Mouse (Mus musculus) liver, embryonic 13.5 days (tissue): ENCODE measurements around the gene Dtx2. TPM values are rescaled to one million over a fixed set of nuclear protein-coding genes. Genes with fewer than 3 reads are reported as not detected.

Experiments used
- ATAC-seq: fragments of 200-750 bp; cut with Nextera tagmentation; 2 replicates; pipeline ENCODE4 v1.8.0; 2017; ENCODE audit warnings: low read depth, mild to moderate bottlenecking, moderate number of reproducible peaks, moderate library complexity
- DNase-seq: peaks from one replicate; pipeline ENCODE4 v3.0.0; 2022
- H3K27ac ChIP-seq: fragments of 300-500 bp; sonication (generic); 2 replicates; pipeline ENCODE4 v1.5.1; 2015; ENCODE audit warnings: moderate library complexity, mild to moderate bottlenecking, inconsistent platforms
- H3K27me3 ChIP-seq: fragments of 300-500 bp; sonication (generic); 2 replicates; pipeline ENCODE4 v1.6.1; 2015; ENCODE audit warnings: mild to moderate bottlenecking, inconsistent platforms
- H3K36me3 ChIP-seq: fragments of 300-500 bp; sonication (generic); 2 replicates; pipeline ENCODE4 v1.6.1; 2015; ENCODE audit warnings: mild to moderate bottlenecking, inconsistent platforms
- H3K4me1 ChIP-seq: fragments of 300-500 bp; sonication (generic); replicated peaks from 2 replicates; pipeline ENCODE4 v1.6.1; 2015; ENCODE audit warnings: inconsistent platforms
- H3K4me2 ChIP-seq: fragments of 300-500 bp; sonication (generic); 2 replicates; pipeline ENCODE4 v1.6.1; 2015; ENCODE audit warnings: inconsistent platforms, mild to moderate bottlenecking, moderate library complexity
- H3K4me3 ChIP-seq: fragments of 300-500 bp; sonication (generic); replicated peaks from 2 replicates; pipeline ENCODE4 v1.5.1; 2015; ENCODE audit warnings: mild to moderate bottlenecking, inconsistent platforms
- H3K9ac ChIP-seq: fragments of 300-500 bp; sonication (generic); 2 replicates; pipeline ENCODE4 v1.6.1; 2015; ENCODE audit warnings: mild to moderate bottlenecking, inconsistent platforms
- H3K9me3 ChIP-seq: fragments of 300-500 bp; sonication (generic); replicated peaks from 2 replicates; pipeline ENCODE4 v1.6.1; 2016; ENCODE audit warnings: inconsistent platforms
- WGBS: fragments of 180-500 bp; shearing (Covaris S2); methylation state at CpG from one replicate; pipeline ENCODE4 v1.1.7; 2015; ENCODE audit not compliant: insufficient replicate concordance; 5-methylcytosine and 5-hydroxymethylcytosine counted together
- polyA plus RNA-seq: library from polyadenylated mRNA; unstranded; fragments of >200 nt; fragmentation: Nextera tagmentation; extraction: Ambion mirVana; gene quantifications from 2 replicates; pipeline ENCODE4 v1.2.1, GENCODE M21; 2015

The Dtx2 gene
- polyA plus RNA-seq, 1 experiment from 2014 or later = 7.0 TPM

DNA sequence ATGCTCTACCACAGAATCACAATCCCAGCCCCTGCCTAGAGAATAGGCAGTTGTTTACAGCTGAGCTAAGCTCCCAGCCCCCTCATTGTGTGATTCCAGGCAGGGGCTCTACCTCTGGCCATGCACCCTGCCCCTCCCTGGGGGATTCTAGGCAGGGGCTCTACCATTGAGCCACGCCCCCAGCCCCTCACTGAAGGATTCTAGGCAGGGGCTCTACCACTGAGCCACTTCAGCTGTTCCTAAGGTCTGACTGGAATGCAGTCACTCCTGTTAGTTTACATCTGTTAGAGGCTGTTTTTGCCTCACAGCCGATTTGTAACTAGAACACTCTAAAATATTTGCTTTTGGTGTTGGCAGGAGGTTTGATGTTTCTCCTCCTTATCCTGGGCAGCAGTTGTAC lies 7.7 kb downstream of the Dtx2 start:
- no peak overlapping the region for H3K4me2 ChIP-seq
- H3K9me3 ChIP-seq = no peaks in the 10 kb centered on the region
- no peak overlapping the region for H3K4me3 ChIP-seq
- ATAC-seq (no peak), DNase-seq (no peak)
- 48% methylated on average over 2 of the region's 2 CpGs for WGBS
- H3K36me3 ChIP-seq = peaks cover 28% of the 10 kb centered on the region
- H3K27ac ChIP-seq = no peak overlapping the region
- no peak overlapping the region for H3K9ac ChIP-seq
- no peaks in the 10 kb centered on the region for H3K27me3 ChIP-seq
- peaks cover 6% of the 10 kb centered on the region; the same call in 1 of the 2 replicates for H3K4me1 ChIP-seq

DNA sequence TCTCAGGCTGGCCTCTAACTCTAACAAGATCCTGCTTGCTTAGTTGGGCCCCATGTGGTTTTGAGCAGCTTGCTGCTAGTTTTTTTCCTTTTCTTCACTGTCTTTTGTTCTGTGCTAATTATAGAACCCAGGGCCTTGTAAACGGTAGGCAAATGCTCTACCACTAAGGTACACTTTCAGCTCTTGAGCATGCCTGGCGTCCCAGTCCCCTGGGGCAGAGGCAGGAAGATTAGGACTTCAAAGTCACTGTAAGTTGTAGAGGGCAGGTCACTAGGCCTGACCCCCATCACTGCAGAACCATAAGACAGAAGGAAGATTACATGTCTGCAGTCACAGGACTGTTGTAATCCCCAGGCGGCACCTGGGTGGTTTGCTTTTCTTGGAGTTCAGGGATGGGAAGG lies 8.2 kb downstream of the Dtx2 start:
- H3K9ac ChIP-seq = no peak overlapping the region
- DNase-seq (no peak), ATAC-seq (no peak)
- H3K4me2 ChIP-seq = no peak overlapping the region
- no peak overlapping the region for H3K27ac ChIP-seq
- H3K4me1 ChIP-seq = peaks cover 6% of the 10 kb centered on the region; the same call in 1 of the 2 replicates
- H3K36me3 ChIP-seq = peaks cover 26% of the 10 kb centered on the region
- no peaks in the 10 kb centered on the region for H3K27me3 ChIP-seq
- 38% methylated on average over 3 of the region's 3 CpGs for WGBS
- H3K9me3 ChIP-seq = no peaks in the 10 kb centered on the region
- H3K4me3 ChIP-seq = no peak overlapping the region

DNA sequence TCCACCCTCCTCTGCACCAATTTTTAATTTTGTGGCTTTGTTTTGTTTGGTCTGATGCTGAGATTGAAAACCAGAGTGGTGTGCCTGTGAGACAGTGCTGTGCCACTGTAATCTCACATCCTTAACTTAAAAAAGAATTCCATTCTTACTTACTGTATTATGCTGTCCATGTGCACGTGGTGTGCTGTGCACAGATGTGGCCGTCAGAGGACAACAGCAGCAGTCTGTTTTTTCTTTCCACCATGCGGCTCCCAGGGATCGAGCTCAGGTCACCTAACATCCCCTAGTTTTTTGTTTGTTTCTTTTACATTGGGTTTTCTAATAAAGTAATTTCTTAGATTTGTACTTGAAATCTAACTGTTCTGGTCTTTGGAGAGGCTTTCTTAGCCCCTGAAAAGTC lies 9.9 kb downstream of the Dtx2 start:
- Histone ChIP-seq H3K9ac (no peak overlapping the region), H3K27me3 (no peaks in the 10 kb centered on the region), H3K4me3 (no peak overlapping the region), H3K9me3 (no peaks in the 10 kb centered on the region), H3K4me2 (no peak overlapping the region), H3K36me3 (peaks cover 9% of the 10 kb centered on the region), H3K4me1 (peaks cover 6% of the 10 kb centered on the region; the same call in 1 of the 2 replicates), H3K27ac (no peak overlapping the region)
- 70% methylated on average over 4 of the region's 4 CpGs for WGBS
- ATAC-seq = no peak
- no peak for DNase-seq

DNA sequence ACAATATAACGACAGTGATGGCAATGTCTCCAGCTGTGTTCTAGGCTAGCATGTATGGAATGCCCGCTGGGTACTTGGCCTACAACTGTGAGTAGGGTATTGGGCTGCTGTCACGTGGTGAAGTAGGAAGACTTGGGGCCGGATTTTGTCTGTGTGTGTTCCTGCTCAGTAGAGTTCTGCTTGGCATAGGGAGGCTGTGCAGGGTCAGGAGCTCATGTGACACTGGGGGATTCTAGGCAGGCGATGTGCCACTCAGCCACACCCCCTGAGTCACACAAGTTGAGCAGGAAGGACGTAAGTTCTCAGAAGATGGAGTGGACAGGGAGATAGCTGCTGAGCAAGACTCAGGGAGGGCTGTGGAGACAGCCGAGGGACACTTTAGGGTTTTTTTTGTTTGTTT lies 13.1 kb downstream of the Dtx2 start:
- Histone ChIP-seq H3K4me1 (no peaks in the 10 kb centered on the region; the same call in 1 of the 2 replicates), H3K4me2 (no peak overlapping the region), H3K36me3 (peaks cover 22% of the 10 kb centered on the region), H3K27ac (no peak overlapping the region), H3K9ac (no peak overlapping the region), H3K4me3 (no peak overlapping the region), H3K27me3 (no peaks in the 10 kb centered on the region), H3K9me3 (no peaks in the 10 kb centered on the region)
- DNase-seq (no peak), ATAC-seq (no peak)
- WGBS = 53% methylated on average over 7 of the region's 7 CpGs

DNA sequence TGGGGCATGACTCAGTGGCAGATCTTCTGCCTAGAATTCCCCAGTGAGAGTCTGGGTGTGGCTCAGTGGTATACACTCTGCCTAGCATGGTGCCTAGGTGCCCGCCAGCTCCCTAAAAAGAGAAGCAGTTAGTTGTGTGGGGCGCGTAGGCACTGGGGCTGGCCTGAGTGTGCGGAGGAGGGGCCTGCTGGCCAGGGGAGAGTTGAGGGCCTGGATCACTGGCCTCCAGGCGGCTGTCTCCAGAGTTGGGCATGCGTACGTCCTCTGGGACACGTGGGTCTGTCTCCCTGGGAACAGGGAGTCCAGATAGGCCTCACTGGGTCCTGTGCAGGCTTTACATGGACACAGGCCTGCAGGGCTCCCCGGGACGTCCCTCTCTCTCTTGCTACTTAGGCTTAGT lies 20.3 kb downstream of the Dtx2 start:
- no peaks in the 10 kb centered on the region for H3K9me3 ChIP-seq
- H3K4me2 ChIP-seq = no peak overlapping the region
- DNase-seq = no peak
- H3K36me3 ChIP-seq = peaks cover 25% of the 10 kb centered on the region
- H3K9ac ChIP-seq = no peak overlapping the region
- no peaks in the 10 kb centered on the region for H3K27me3 ChIP-seq
- H3K4me1 ChIP-seq = peaks cover 15% of the 10 kb centered on the region
- no peak for ATAC-seq
- no peak overlapping the region for H3K27ac ChIP-seq
- 79% methylated on average over 10 of the region's 10 CpGs for WGBS
- no peak overlapping the region for H3K4me3 ChIP-seq

DNA sequence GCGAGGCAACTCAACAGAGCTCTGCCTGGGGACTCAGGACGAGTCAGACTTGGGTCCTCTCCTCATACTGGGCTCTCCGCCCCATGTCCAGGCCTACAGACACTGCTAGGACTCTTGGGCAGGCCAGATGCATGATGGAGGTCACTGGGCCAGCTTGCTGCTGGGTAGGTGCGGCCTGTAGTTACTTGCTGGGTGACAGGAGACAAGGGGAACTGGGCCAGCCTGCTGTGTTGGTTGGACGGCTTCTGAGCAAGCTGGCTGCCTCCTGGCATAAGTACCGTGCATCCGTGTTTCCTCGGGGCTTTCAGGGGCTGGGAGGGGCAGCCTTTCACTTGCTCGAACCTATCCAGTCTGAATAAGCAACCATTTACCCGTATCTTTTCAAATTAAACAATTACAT lies 21.0 kb downstream of the Dtx2 start:
- Histone ChIP-seq H3K27ac (no peak overlapping the region), H3K4me1 (peaks cover 18% of the 10 kb centered on the region), H3K9ac (no peak overlapping the region), H3K4me3 (no peak overlapping the region), H3K4me2 (no peak overlapping the region), H3K27me3 (no peaks in the 10 kb centered on the region), H3K36me3 (peaks cover 19% of the 10 kb centered on the region), H3K9me3 (no peaks in the 10 kb centered on the region)
- DNase-seq = no peak
- no peak for ATAC-seq
- 76% methylated on average over 10 of the region's 10 CpGs for WGBS

DNA sequence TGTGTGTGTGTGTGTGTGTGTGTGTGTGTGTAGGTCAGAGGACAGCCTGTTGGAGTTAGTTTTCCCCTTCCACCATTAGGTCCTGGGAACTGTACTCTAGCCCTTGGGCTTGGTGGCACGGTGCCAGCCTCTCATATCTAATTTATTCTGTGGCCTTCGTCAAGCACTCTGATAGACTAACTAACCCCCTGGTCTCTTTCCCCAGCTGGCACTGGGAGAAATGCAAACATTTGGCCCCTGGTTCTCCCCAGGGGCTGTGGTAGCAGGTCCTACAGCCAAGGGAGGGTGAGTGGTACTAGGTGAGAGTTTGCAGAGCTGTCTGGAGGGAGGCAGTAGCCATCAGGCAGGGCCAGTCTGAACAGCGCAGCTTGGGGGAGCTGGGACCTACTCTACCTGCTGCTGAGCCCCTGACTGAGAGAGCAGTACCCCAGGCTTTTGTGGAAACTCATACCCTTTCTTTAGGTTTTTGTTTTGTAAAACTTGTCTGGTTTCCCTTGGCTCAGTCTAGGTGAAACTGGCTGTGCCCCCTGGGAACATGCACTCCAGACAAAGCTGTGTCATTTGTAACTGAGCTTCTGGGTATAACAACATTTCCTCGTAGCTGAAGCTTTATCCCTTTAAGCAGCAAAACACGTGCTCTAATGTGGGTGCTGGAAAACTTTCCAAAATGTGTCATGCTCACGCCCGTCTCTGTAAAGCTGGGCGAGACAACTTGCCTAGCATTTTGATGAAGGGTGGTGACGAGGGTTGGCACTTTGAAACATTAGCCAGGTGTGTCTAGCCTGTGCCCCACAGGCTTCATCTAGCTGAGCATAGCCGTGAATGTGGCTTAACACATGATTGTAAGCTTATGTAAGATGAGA lies 21.6 kb downstream of the Dtx2 start:
- H3K4me3 ChIP-seq = no peak overlapping the region
- H3K27ac ChIP-seq = no peak overlapping the region
- H3K9ac ChIP-seq = no peak overlapping the region
- peaks cover 18% of the 10 kb centered on the region for H3K36me3 ChIP-seq
- H3K9me3 ChIP-seq = no peaks in the 10 kb centered on the region
- no peaks in the 10 kb centered on the region for H3K27me3 ChIP-seq
- DNase-seq = no peak
- peaks cover 18% of the 10 kb centered on the region for H3K4me1 ChIP-seq
- H3K4me2 ChIP-seq = no peak overlapping the region
- WGBS = 70% methylated on average over 10 of the region's 10 CpGs
- ATAC-seq = no peak

DNA sequence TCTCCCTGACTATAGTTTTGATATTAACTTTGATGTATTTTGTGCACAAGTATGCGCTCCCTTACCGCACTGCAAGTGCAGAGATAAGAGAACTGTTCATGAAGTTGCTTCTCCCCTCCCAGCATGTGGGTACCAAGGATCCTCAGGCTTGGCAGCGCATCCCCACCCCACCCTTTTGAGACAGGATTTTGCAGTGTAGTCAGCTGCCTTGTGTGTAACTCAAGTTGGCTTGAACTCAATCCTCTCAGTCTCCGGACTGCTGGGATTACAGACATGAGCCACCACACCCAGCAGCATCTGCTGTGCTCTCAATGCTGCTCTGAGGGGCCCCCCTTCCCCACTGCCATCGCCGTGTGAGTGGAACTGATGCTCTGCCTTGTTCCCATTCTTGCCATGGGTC lies 22.7 kb downstream of the Dtx2 start:
- H3K4me1 ChIP-seq = peaks cover 18% of the 10 kb centered on the region
- H3K4me2 ChIP-seq = no peak overlapping the region
- DNase-seq (no peak), ATAC-seq (no peak)
- H3K36me3 ChIP-seq = peaks cover 8% of the 10 kb centered on the region
- H3K9me3 ChIP-seq = no peaks in the 10 kb centered on the region
- no peak overlapping the region for H3K27ac ChIP-seq
- WGBS = 65% methylated on average over 6 of the region's 6 CpGs
- H3K4me3 ChIP-seq = no peak overlapping the region
- H3K9ac ChIP-seq = no peak overlapping the region
- H3K27me3 ChIP-seq = no peaks in the 10 kb centered on the region

DNA sequence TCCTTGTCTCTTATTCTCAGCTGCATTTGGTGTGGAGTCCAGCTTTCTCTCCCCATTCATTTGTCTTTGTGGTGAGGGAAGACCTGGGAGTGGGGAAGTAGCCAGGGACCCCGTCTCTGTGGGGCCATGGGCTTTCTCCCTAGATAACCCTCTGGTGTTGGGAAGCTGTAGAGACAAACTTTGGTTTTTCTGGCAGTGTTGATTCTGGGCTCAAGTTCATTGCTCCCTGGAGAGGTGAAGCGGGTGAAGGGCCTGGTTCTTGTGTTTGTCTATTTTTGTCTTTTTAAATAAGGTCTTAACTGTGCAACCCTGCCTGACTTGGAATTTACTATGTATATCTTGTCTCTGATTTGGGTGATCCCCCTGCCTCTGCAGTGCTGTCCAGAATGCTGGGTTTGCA lies 24.1 kb downstream of the Dtx2 start:
- 55% methylated on average over 2 of the region's 2 CpGs for WGBS
- H3K4me1 ChIP-seq = peaks cover 18% of the 10 kb centered on the region
- H3K9ac ChIP-seq = no peak overlapping the region
- no peak overlapping the region for H3K4me2 ChIP-seq
- H3K27me3 ChIP-seq = no peaks in the 10 kb centered on the region
- no peaks in the 10 kb centered on the region for H3K9me3 ChIP-seq
- no peak overlapping the region for H3K27ac ChIP-seq
- H3K4me3 ChIP-seq = no peak overlapping the region
- no peak for ATAC-seq
- no peak for DNase-seq
- 0 out of 2 replicates have a peak, but pooled peaks cover 3% of the 10 kb centered on the region for H3K36me3 ChIP-seq

DNA sequence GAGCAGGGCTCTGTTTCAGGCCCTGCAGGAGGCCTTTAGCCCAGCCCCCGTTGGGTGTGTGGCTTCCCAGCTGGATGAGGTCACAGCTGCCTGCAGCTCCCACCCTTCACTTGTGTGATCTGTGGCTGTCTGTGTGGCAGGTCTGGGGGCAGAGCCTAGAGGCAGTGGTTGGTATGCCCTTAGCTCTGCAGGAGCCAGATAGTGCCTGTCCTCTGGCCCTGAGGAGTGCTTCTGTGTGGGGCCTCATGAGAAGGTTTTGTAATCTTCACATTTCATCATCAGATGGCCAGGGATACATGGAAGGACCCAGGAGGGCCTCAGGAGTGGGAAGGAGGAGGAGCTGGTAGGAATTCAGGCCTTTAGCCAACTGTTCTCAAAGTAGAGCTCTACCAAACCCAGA lies 25.3 kb downstream of the Dtx2 start:
- Histone ChIP-seq H3K4me1 (peaks cover 18% of the 10 kb centered on the region), H3K27ac (0 out of 2 replicates have a peak overlapping the region, but pooled peaks have one; percentile 2), H3K9me3 (no peaks in the 10 kb centered on the region), H3K9ac (no peak overlapping the region), H3K4me2 (no peak overlapping the region), H3K36me3 (no peaks in the 10 kb centered on the region), H3K4me3 (no peak overlapping the region), H3K27me3 (no peaks in the 10 kb centered on the region)
- ATAC-seq = peak; percentile 69
- WGBS = 22% methylated on average over 1 of the region's 1 CpGs
- peak; percentile 14 for DNase-seq

DNA sequence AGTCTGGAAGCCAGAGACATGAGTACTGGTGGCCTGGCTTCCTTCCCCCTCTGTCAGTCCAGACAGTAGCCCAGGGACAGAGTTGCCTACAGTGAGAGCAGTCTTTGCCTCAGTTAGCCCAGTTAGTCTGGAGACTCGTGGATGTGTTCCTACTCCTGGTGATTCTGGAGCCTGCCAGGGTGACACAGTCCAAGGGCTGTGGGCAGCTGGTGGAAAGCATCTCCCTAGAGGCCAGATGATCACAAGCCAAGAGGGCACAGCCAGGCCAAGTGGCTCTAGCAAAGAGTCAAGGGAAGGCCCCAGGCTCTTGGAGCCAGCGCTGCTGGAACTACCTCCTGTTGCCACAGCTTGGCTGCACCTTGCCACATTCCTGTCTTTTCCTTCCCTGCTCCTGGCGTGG lies 31.1 kb downstream of the Dtx2 start:
- no peak for ATAC-seq
- Histone ChIP-seq H3K4me1 (no peaks in the 10 kb centered on the region), H3K9ac (no peak overlapping the region), H3K4me3 (no peak overlapping the region), H3K36me3 (peaks cover 20% of the 10 kb centered on the region), H3K27me3 (no peaks in the 10 kb centered on the region), H3K4me2 (no peak overlapping the region), H3K9me3 (no peaks in the 10 kb centered on the region), H3K27ac (no peak overlapping the region)
- no peak for DNase-seq
- 50% methylated on average over 3 of the region's 3 CpGs for WGBS

DNA sequence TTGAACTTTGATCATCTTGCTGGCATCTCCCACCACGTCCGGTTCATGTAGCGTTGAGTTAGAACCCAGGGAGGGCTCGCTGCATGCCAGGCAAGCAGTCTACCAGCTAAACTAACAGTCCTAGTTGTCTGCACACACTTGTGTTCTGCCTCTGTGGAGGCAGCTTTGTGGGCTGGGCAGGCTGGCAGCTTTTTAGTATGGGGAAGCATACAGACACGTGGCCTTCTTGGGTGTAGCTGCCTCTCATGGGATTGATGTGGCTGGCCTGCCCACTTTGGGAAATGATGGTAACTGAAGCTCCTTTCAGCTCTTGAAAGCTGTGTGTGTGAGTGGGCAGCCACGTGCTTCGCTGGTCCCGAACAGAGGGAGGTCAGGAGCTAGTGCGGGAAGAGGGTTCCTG lies 32.3 kb downstream of the Dtx2 start:
- H3K4me2 ChIP-seq = no peak overlapping the region
- peaks cover 31% of the 10 kb centered on the region for H3K36me3 ChIP-seq
- WGBS = 67% methylated on average over 9 of the region's 9 CpGs
- H3K27ac ChIP-seq = no peak overlapping the region
- no peaks in the 10 kb centered on the region for H3K9me3 ChIP-seq
- no peaks in the 10 kb centered on the region for H3K27me3 ChIP-seq
- H3K4me1 ChIP-seq = no peaks in the 10 kb centered on the region
- no peak for DNase-seq
- no peak for ATAC-seq
- no peak overlapping the region for H3K9ac ChIP-seq
- no peak overlapping the region for H3K4me3 ChIP-seq
